Mouse (Mus musculus): ENCODE data around the gene Ift20. TPM values are rescaled to one million over a fixed set of nuclear protein-coding genes. Genes with fewer than 3 reads are reported as not detected.

Ift20 gene
- polyA plus RNA-seq, 1 experiment from 2014 or later, result 137 TPM

DNA sequence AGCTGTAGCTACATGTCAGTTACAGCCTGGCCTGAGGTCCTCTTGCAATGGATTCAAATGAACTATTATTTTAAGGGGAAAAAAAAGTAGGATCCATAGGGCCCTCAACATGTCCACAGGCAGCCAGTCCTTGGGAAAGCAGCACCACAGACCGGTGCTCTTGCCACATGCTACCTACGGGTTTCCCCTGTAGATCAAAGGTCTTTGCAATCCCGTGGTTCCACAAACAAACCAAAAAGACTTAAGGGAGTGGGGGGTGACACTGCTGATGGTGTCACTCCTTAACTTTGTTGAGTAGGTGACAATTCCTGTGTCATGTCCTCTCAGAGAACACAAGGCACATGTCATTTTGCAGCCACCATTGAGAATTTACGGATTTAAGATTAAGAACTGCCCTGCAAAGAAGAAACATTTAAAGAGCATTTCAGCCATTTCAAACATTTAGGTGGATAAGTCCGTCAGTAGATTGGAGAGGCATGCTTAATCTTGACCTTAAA lies 13.4 kb downstream of the Ift20 start:
- WGBS, result 5% methylated on average over 5 of the region's 5 CpGs
- ATAC-seq (ENCODE audit: borderline replicate concordance, extremely low read depth, low FRiP score, low TSS enrichment), result no peak
- Histone ChIP-seq H3K9ac (peak overlapping the region; percentile 59), H3K36me3 (no peaks in the 10 kb centered on the region), H3K27ac (no peak overlapping the region), H3K4me3 (peak overlapping the region; percentile 64), H3K27me3 (no peaks in the 10 kb centered on the region), H3K4me1 (peaks cover 13% of the 10 kb centered on the region), H3K4me2 (peak overlapping the region; percentile 66), H3K9me3 (no peaks in the 10 kb centered on the region)

DNA sequence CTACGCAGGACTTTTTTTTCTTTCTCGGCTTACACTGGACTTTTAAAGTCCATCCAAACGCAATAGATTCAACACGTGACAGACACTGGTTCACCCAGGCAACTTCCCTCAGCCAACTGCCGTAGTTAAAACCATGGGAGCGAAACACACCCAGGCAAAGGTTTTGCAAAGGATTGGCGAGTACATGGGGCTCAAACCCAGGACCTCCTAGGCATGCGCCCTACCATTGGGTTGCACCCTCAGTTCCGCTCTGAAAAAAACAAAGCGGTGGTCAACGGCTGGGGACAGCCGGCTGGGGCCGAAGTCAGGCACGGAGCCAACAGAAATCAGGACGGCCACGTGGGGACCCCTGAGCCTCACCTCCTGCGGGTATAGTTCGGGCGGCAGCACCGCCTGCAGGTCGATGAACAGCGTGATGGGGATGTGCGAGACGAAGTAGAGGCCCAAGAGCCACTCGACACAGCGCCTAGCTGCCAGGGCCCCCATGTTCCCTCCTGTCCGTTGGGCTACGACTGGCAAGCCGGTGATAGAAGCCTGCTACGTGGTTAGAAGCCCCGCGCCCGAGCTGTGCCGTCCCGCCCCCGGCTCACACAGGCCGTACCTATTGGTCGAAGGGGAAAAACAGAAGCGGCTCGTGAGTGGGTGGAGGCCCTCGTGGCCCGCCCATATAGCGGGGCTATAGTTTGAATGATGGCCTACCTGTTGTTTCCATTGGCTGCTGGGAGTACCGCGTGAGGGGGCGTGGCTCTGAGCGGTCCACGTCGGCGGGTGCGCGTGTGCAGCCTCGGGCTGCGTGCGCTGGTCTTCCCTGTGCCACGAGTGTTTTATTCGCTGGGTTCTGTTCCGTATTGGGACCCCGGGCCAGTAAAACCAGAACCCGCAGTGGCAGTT lies 14.3 kb downstream of the Ift20 start, which contains the start of gene Tmem97:
Gene Tmem97, minus strand, starts transcription at position 610 of the 891 bp plus-strand sequence.
- peak; percentile 100 for ATAC-seq (ENCODE audit: borderline replicate concordance, extremely low read depth, low FRiP score, low TSS enrichment)
- H3K36me3 ChIP-seq, result no peaks in the 10 kb centered on the region
- H3K9ac ChIP-seq, result peak within 1 kb of the TSS; percentile 59
- peaks cover 13% of the 10 kb centered on the region for H3K4me1 ChIP-seq
- H3K27me3 ChIP-seq, result no peaks in the 10 kb centered on the region
- H3K4me3 ChIP-seq, result peak within 1 kb of the TSS; percentile 64
- H3K4me2 ChIP-seq, result peak within 1 kb of the TSS; percentile 66
- no peaks in the 10 kb centered on the region for H3K9me3 ChIP-seq
- WGBS, result under 1% methylated on average over 60 of the region's 60 CpGs
- peak within 1 kb of the TSS; percentile 85 for H3K27ac ChIP-seq

DNA sequence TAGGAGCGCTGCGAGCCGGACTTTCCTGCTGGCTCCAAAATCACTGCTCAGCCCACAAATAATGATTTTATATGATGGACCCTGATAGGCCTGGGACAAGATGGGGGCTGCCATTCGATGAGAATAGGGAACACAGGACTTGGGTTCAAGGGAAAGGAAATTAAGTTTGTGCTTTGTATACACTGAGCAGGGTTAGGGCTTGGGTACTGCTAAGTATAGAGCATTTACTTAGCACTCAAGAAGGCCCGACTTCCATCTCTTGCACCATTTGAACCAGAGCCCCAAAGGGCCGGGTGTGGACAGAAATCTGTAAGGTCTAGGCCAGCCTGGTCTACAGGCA lies 14.9 kb downstream of the Ift20 start:
- WGBS, result 31% methylated on average over 6 of the region's 6 CpGs
- Histone ChIP-seq H3K9ac (peak overlapping the region; percentile 52; the same call in 1 of the 2 replicates), H3K36me3 (no peaks in the 10 kb centered on the region), H3K4me1 (peaks cover 13% of the 10 kb centered on the region), H3K27ac (peak overlapping the region; percentile 54), H3K27me3 (no peaks in the 10 kb centered on the region), H3K9me3 (no peaks in the 10 kb centered on the region), H3K4me2 (peak overlapping the region; percentile 66), H3K4me3 (peak overlapping the region; percentile 64)
- peak; percentile 25; the same call in 1 of the 2 replicates for ATAC-seq (ENCODE audit: borderline replicate concordance, extremely low read depth, low FRiP score, low TSS enrichment)

- H3K4me3 ChIP-seq, result no peak overlapping the region
- no peaks in the 10 kb centered on the region for H3K27me3 ChIP-seq
- H3K9ac ChIP-seq, result no peak overlapping the region
- H3K9me3 ChIP-seq, result no peaks in the 10 kb centered on the region
- H3K4me1 ChIP-seq, result no peaks in the 10 kb centered on the region; the same call in 1 of the 2 replicates
- no peak overlapping the region for H3K27ac ChIP-seq
- no peak for ATAC-seq (ENCODE audit: borderline replicate concordance, extremely low read depth, low FRiP score, low TSS enrichment)
- no peak overlapping the region for H3K4me2 ChIP-seq
- 48% methylated on average over 3 of the region's 3 CpGs for WGBS
- no peaks in the 10 kb centered on the region for H3K36me3 ChIP-seq
Observed at GRCm38 (mm10) chr11:78555623-78556022, 19.5 kb downstream of the Ift20 start.

- Histone ChIP-seq H3K27ac (no peak overlapping the region), H3K4me3 (no peak overlapping the region), H3K36me3 (no peaks in the 10 kb centered on the region), H3K9me3 (no peaks in the 10 kb centered on the region), H3K9ac (no peak overlapping the region), H3K4me1 (no peaks in the 10 kb centered on the region; the same call in 1 of the 2 replicates), H3K4me2 (no peak overlapping the region), H3K27me3 (no peaks in the 10 kb centered on the region)
- WGBS, result 65% methylated on average over 4 of the region's 4 CpGs
- ATAC-seq (ENCODE audit: borderline replicate concordance, extremely low read depth, low FRiP score, low TSS enrichment), result no peak
Observed at GRCm38 (mm10) chr11:78556070-78556469, 19.9 kb downstream of the Ift20 start.

DNA sequence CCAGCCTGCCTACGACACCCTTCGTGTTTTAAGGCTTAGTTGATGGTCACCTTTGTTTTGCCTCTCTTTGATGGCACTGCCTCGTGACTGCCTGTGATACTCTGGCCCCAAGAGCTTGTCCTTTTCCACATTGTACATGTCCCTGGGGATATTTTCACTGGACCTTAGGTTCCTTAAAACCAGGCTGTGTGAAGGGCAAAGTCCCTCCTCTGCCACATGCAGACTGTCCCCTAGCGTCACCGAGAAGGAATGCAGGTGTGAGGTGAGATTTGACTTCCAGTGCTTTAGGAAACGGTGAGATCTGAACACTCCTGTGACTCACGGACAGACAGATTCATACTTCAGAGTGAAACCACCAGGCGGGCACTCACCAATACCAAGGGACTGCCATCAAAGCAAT lies 21.1 kb downstream of the Ift20 start:
- Histone ChIP-seq H3K4me1 (no peaks in the 10 kb centered on the region), H3K9me3 (no peaks in the 10 kb centered on the region), H3K27me3 (no peaks in the 10 kb centered on the region), H3K9ac (no peak overlapping the region), H3K27ac (no peak overlapping the region), H3K4me3 (no peak overlapping the region), H3K36me3 (no peaks in the 10 kb centered on the region), H3K4me2 (no peak overlapping the region)
- no peak for ATAC-seq (ENCODE audit: borderline replicate concordance, extremely low read depth, low FRiP score, low TSS enrichment)
- 53% methylated on average over 8 of the region's 8 CpGs for WGBS

GRCm38 (mm10) chr11:78560447-78560846 lies 24.3 kb downstream of the Ift20 start:
- WGBS, result 13% methylated on average over 4 of the region's 4 CpGs
- H3K4me1 ChIP-seq, result no peaks in the 10 kb centered on the region
- no peak for ATAC-seq (ENCODE audit: borderline replicate concordance, extremely low read depth, low FRiP score, low TSS enrichment)

DNA sequence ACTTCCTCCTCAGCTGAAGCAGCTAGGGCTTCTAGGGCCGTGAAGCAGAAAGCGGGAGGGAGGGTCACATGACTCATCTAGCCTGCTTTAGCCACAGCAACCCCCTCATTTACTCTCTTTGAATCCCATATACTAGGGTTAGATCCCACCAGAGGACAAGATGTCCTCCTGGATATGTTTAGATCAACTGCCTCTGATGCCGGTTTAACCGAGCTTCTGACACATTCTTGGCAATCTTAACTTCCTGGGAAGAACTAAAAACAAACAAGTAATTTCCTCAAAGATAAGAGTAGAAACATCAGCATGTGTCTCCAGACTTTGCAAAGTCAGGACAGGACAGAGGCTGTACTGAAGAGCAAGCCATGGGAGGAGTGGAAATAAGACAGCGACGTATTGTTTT lies 30.6 kb downstream of the Ift20 start:
- Histone ChIP-seq H3K4me3 (no peak overlapping the region), H3K36me3 (peaks cover 7% of the 10 kb centered on the region; the same call in 1 of the 2 replicates), H3K4me1 (peaks cover 11% of the 10 kb centered on the region; the same call in 1 of the 2 replicates), H3K27ac (peak overlapping the region; percentile 89), H3K4me2 (no peak overlapping the region), H3K9ac (no peak overlapping the region), H3K9me3 (no peaks in the 10 kb centered on the region), H3K27me3 (no peaks in the 10 kb centered on the region)
- 26% methylated on average over 6 of the region's 6 CpGs for WGBS
- ATAC-seq (ENCODE audit: borderline replicate concordance, extremely low read depth, low FRiP score, low TSS enrichment), result peak; percentile 88

More at GRCm38 (mm10) chr11:78560447-78560846, 24.3 kb downstream of the Ift20 start:
- H3K9me3 ChIP-seq, result no peaks in the 10 kb centered on the region
- no peaks in the 10 kb centered on the region for H3K27me3 ChIP-seq
- no peaks in the 10 kb centered on the region for H3K36me3 ChIP-seq
- no peak overlapping the region for H3K27ac ChIP-seq
- no peak overlapping the region for H3K4me2 ChIP-seq
- H3K9ac ChIP-seq, result no peak overlapping the region
- H3K4me3 ChIP-seq, result no peak overlapping the region

GRCm38 (mm10) chr11:78567614-78568013 lies 31.5 kb downstream of the Ift20 start:
- Histone ChIP-seq H3K9ac (no peak overlapping the region), H3K4me1 (peaks cover 11% of the 10 kb centered on the region; the same call in 1 of the 2 replicates), H3K27me3 (no peaks in the 10 kb centered on the region), H3K4me3 (no peak overlapping the region), H3K27ac (no peak overlapping the region), H3K36me3 (peaks cover 14% of the 10 kb centered on the region; the same call in 1 of the 2 replicates), H3K4me2 (no peak overlapping the region), H3K9me3 (no peaks in the 10 kb centered on the region)
- WGBS, result 75% methylated on average over 6 of the region's 6 CpGs
- no peak for ATAC-seq (ENCODE audit: borderline replicate concordance, extremely low read depth, low FRiP score, low TSS enrichment)

- Histone ChIP-seq H3K4me3 (no peak overlapping the region), H3K27me3 (no peaks in the 10 kb centered on the region), H3K4me1 (peaks cover 11% of the 10 kb centered on the region; the same call in 1 of the 2 replicates), H3K9me3 (no peaks in the 10 kb centered on the region), H3K36me3 (peaks cover 20% of the 10 kb centered on the region; the same call in 1 of the 2 replicates), H3K27ac (no peak overlapping the region), H3K4me2 (no peak overlapping the region), H3K9ac (no peak overlapping the region)
- 78% methylated on average over 10 of the region's 10 CpGs for WGBS
- ATAC-seq (ENCODE audit: borderline replicate concordance, extremely low read depth, low FRiP score, low TSS enrichment), result no peak
Observed at GRCm38 (mm10) chr11:78568827-78569226, 32.7 kb downstream of the Ift20 start.

DNA sequence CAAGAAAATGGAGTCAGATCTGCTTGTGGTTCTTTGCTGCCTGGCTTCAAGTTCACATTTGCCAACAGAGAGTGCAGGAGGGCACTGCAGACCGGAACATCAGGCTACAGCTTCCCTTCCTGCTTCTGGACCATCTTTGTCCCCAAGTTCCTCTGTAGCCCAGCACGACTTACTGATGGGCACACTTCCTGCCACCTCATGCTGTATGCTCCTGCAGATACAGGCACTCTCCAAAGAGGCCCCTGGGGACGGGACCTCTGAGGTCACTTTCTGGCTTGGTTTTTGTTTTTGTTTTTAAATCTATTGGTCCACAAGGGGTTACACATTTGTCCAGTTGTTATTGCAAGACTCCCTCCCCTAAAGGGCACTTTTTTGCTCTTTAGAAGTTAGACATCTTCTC lies 33.6 kb downstream of the Ift20 start:
- H3K9me3 ChIP-seq, result no peaks in the 10 kb centered on the region
- ATAC-seq (ENCODE audit: borderline replicate concordance, extremely low read depth, low FRiP score, low TSS enrichment), result no peak
- H3K27me3 ChIP-seq, result no peaks in the 10 kb centered on the region
- peaks cover 11% of the 10 kb centered on the region; the same call in 1 of the 2 replicates for H3K4me1 ChIP-seq
- H3K4me3 ChIP-seq, result no peak overlapping the region
- H3K36me3 ChIP-seq, result peaks cover 24% of the 10 kb centered on the region; the same call in 1 of the 2 replicates
- H3K27ac ChIP-seq, result peak overlapping the region; percentile 37
- H3K4me2 ChIP-seq, result no peak overlapping the region
- WGBS, result 53% methylated on average over 3 of the region's 3 CpGs
- no peak overlapping the region for H3K9ac ChIP-seq

DNA sequence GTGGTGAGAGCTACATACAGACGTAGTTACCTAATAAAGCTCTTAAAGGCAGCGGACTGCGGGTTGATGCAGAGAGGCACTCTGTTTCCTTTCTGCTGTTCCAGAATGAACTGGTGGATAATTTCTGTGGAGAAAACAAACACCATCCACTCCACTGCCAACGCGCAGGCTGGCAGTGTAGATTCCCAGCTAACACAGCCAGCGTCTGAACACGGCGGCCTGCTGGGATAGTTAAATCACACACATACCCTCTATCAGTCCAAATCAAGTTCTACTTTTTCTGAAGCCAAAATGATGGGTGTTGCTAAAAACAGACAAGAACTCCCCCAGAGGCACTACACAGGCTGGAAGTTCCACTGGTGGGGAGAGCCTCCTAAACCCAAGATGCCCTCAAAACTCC lies 35.3 kb downstream of the Ift20 start:
- no peak for ATAC-seq (ENCODE audit: borderline replicate concordance, extremely low read depth, low FRiP score, low TSS enrichment)
- no peak overlapping the region for H3K9ac ChIP-seq
- no peak overlapping the region for H3K4me2 ChIP-seq
- no peaks in the 10 kb centered on the region for H3K9me3 ChIP-seq
- H3K4me1 ChIP-seq, result peaks cover 5% of the 10 kb centered on the region; the same call in 1 of the 2 replicates
- no peaks in the 10 kb centered on the region for H3K27me3 ChIP-seq
- H3K36me3 ChIP-seq, result peaks cover 27% of the 10 kb centered on the region
- 96% methylated on average over 8 of the region's 8 CpGs for WGBS
- H3K27ac ChIP-seq, result no peak overlapping the region
- no peak overlapping the region for H3K4me3 ChIP-seq
